Mouse (Mus musculus) heart, postnatal 4 days (tissue): ENCODE measurements around the gene Rsph10b. TPM values are rescaled to one million over a fixed set of nuclear protein-coding genes. Genes with fewer than 3 reads are reported as not detected.
"Not testable (repeated sequence)": the region's sequence is repeated elsewhere in the genome, so short reads cannot be mapped to it uniquely, and the experiment has no call there.

Experiments used
- DNase-seq: peaks from one replicate; pipeline ENCODE4 v3.0.0; 2021
- total RNA-seq, 2 experiments: library from RNA; stranded (reverse); gene quantifications; 2 replicates each; pipeline ENCODE4 v1.2.3; 2021

Rsph10b gene
- total RNA-seq, 2 experiments from 2014 or later, result 0.33 to 0.38 TPM

GRCm38 (mm10) chr5:143993849-143994248, 61.0 kb downstream of the Rsph10b start:
- DNase-seq, result no peak

GRCm38 (mm10) chr5:143994632-143995365, 62.0 kb downstream of the Rsph10b start:
- no peak for DNase-seq

- DNase-seq, result no peak
Measured at GRCm38 (mm10) chr5:143999409-143999808, 66.6 kb downstream of the Rsph10b start.

GRCm38 (mm10) chr5:144002461-144003192, 69.8 kb downstream of the Rsph10b start:
- DNase-seq, result no peak

- not testable (repeated sequence) for DNase-seq
Measured at GRCm38 (mm10) chr5:144013366-144014134, 80.7 kb downstream of the Rsph10b start.

GRCm38 (mm10) chr5:144014551-144015311, 81.9 kb downstream of the Rsph10b start, which contains the start of gene Ccz1:
Gene Ccz1 (minus strand): TSS chr5:144014877.
- peak; percentile 79 for DNase-seq

GRCm38 (mm10) chr5:144015312-144015650, 82.4 kb downstream of the Rsph10b start:
- DNase-seq, result no peak

GRCm38 (mm10) chr5:144015845-144016244, 83.0 kb downstream of the Rsph10b start:
- no peak for DNase-seq

- DNase-seq, result no peak
Measured at GRCm38 (mm10) chr5:144026620-144027263, 93.9 kb downstream of the Rsph10b start, which contains the start of gene Ocm. Gene Ocm (minus strand): TSS chr5:144026670.

GRCm38 (mm10) chr5:144032491-144032890, 99.7 kb downstream of the Rsph10b start:
- DNase-seq, result no peak

- no peak for DNase-seq
Measured at GRCm38 (mm10) chr5:144034567-144034966, 101.7 kb downstream of the Rsph10b start.

Other genes starting within 250 kb of the Rsph10b start
- 10 to 100 TPM; 14.3 to 15.3 TPM for gene Usp42, start 200.8 kb upstream of the Rsph10b start, total RNA-seq
- gene Eif2ak1, start 115.2 kb upstream of the Rsph10b start, total RNA-seq, result 10 to 100 TPM; 20.0 to 20.7 TPM
- gene Ankrd61, start 35.4 kb upstream of the Rsph10b start, total RNA-seq, result under 1 TPM in 1 of 2 experiments, not detected in 1; 0.24 TPM
- 10 to 100 TPM; 43.6 to 45.8 TPM for gene Aimp2, start 23.2 kb upstream of the Rsph10b start, total RNA-seq
- gene Pms2, start 23.1 kb upstream of the Rsph10b start, total RNA-seq, result 10 to 100 TPM; 12.1 to 12.7 TPM
- 1 to 10 TPM in 1 of 2 experiments, under 1 TPM in 1; 0.74 to 1.0 TPM for gene Gm42421, start 4.9 kb upstream of the Rsph10b start, total RNA-seq
- gene Ccz1, start 81.8 kb downstream of the Rsph10b start, total RNA-seq, result 10 to 100 TPM; 43.1 to 43.8 TPM
- gene Ocm, start 93.6 kb downstream of the Rsph10b start, total RNA-seq, result not detected
- 10 to 100 TPM; 19.0 to 20.8 TPM for gene Lmtk2, start 167.4 kb downstream of the Rsph10b start, total RNA-seq